Mouse (Mus musculus): ENCODE results near the gene AI413582.

AI413582 gene

GRCm38 (mm10) chr17:27565163-27565941 lies at the start of gene AI413582:
Gene AI413582 (minus strand): TSS chr17:27565756.
- DNase-seq (ENCODE audit: low spot score): peak; percentile 95

GRCm38 (mm10) chr17:27613016-27613415 lies 47.5 kb upstream of the AI413582 start:
- no peak for DNase-seq (ENCODE audit: low spot score)

GRCm38 (mm10) chr17:27611994-27612393 lies 46.4 kb upstream of the AI413582 start:
- DNase-seq (ENCODE audit: low spot score): no peak

- DNase-seq (ENCODE audit: low spot score): no peak
Measured at GRCm38 (mm10) chr17:27611519-27611884, 45.9 kb upstream of the AI413582 start.

GRCm38 (mm10) chr17:27610679-27611518 lies 45.3 kb upstream of the AI413582 start:
- DNase-seq (ENCODE audit: low spot score): no peak

- DNase-seq (ENCODE audit: low spot score): no peak
Measured at GRCm38 (mm10) chr17:27609576-27609975, 44.0 kb upstream of the AI413582 start.

GRCm38 (mm10) chr17:27603522-27604234 lies 38.1 kb upstream of the AI413582 start:
- no peak for DNase-seq (ENCODE audit: low spot score)

GRCm38 (mm10) chr17:27603036-27603435 lies 37.5 kb upstream of the AI413582 start:
- DNase-seq (ENCODE audit: low spot score): no peak

GRCm38 (mm10) chr17:27600869-27601268 lies 35.3 kb upstream of the AI413582 start:
- DNase-seq (ENCODE audit: low spot score): no peak

GRCm38 (mm10) chr17:27600286-27600685 lies 34.7 kb upstream of the AI413582 start:
- DNase-seq (ENCODE audit: low spot score): no peak

GRCm38 (mm10) chr17:27596376-27597190 lies 31.0 kb upstream of the AI413582 start:
- no peak for DNase-seq (ENCODE audit: low spot score)

GRCm38 (mm10) chr17:27595659-27596375 lies 30.3 kb upstream of the AI413582 start:
- DNase-seq (ENCODE audit: low spot score): no peak

- DNase-seq (ENCODE audit: low spot score): no peak
Measured at GRCm38 (mm10) chr17:27592565-27592910, 27.0 kb upstream of the AI413582 start.

- DNase-seq (ENCODE audit: low spot score): no peak
Measured at GRCm38 (mm10) chr17:27591826-27592564, 26.4 kb upstream of the AI413582 start.

- DNase-seq (ENCODE audit: low spot score): no peak
Measured at GRCm38 (mm10) chr17:27588231-27588630, 22.7 kb upstream of the AI413582 start.

- DNase-seq (ENCODE audit: low spot score): peak; percentile 62
Measured at GRCm38 (mm10) chr17:27587252-27587651, 21.7 kb upstream of the AI413582 start.

GRCm38 (mm10) chr17:27586661-27587060 lies 21.1 kb upstream of the AI413582 start:
- no peak for DNase-seq (ENCODE audit: low spot score)

- no peak for DNase-seq (ENCODE audit: low spot score)
Measured at GRCm38 (mm10) chr17:27583185-27583894, 17.8 kb upstream of the AI413582 start.

GRCm38 (mm10) chr17:27580392-27581068 lies 15.0 kb upstream of the AI413582 start:
- no peak for DNase-seq (ENCODE audit: low spot score)

Measured in urinary bladder, postnatal 14 days (tissue).